Mouse (Mus musculus): ENCODE results near the gene Selenow. TPM values are rescaled to one million over a fixed set of nuclear protein-coding genes. Genes with fewer than 3 reads are reported as not detected.
A peak's percentile ranks its signal among the peaks of the same experiment; 100 is the strongest.

The Selenow gene
- 944 and 965 TPM in 2 replicates for polyA plus RNA-seq (2014; fragmentation: Nextera tagmentation; extraction: Ambion mirVana)

- Histone ChIP-seq H3K27ac (ENCODE audit: low read depth, low read length) (peak within 1 kb of the TSS; percentile 63), H3K4me3 (ENCODE audit: low read depth, low read length) (peak within 1 kb of the TSS; percentile 61), H3K4me1 (replicated peaks; ENCODE audit: control insufficient read depth, insufficient read depth, low read length) (peaks cover 12% of the 10 kb centered on the region), H3K27me3 (ENCODE audit: control insufficient read depth, insufficient read depth, low read length) (no peaks in the 10 kb centered on the region), H3K9ac (ENCODE audit: low read length) (peak within 1 kb of the TSS; percentile 81), H3K36me3 (ENCODE audit: control insufficient read depth, insufficient read depth, low read length) (peaks cover 11% of the 10 kb centered on the region), H3K4me2 (ENCODE audit: low read depth, low read length, severe bottlenecking) (peak within 1 kb of the TSS; percentile 72), H3K9me3 (ENCODE audit: control insufficient read depth, low read length) (no peaks in the 10 kb centered on the region)
- DNase-seq (ENCODE audit: low spot score), result peak; percentile 94
- peak; percentile 94 for ATAC-seq (replicated peaks; ENCODE audit: low FRiP score)
- WGBS, result under 1% methylated on average over 33 of the region's 33 CpGs
These were observed at the start of gene Selenow for GRCm38 (mm10) chr7:15922220-15922773. Selenow (minus strand) TSS chr7:15922402.

DNA sequence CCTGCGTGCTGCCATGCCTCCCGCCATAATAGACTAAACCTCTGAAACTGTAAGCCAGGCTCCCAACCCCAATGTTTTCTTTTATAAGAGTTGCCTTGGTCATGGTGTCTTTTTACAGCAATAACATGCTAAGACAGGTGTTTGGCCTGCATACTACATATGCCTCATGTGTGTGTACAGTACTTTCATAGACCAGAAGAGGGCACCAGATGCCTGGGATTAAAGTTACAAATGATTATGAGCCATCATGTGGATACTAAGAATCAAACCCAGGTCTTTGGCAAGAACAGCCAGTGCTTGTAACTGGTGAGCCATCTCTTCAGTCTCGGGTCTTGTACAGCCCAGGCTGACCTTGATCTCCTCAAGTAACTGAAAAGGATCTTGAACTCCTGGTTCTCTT, 47.5 kb upstream of the Selenow start:
- H3K4me1 ChIP-seq (replicated peaks; ENCODE audit: control insufficient read depth, insufficient read depth, low read length), result no peaks in the 10 kb centered on the region
- H3K27me3 ChIP-seq (ENCODE audit: control insufficient read depth, insufficient read depth, low read length), result no peaks in the 10 kb centered on the region
- DNase-seq (ENCODE audit: low spot score), result no peak
- no peak overlapping the region for H3K4me2 ChIP-seq (ENCODE audit: low read depth, low read length, severe bottlenecking)
- no peak for ATAC-seq (replicated peaks; ENCODE audit: low FRiP score)
- no peak overlapping the region for H3K4me3 ChIP-seq (ENCODE audit: low read depth, low read length)
- H3K27ac ChIP-seq (ENCODE audit: low read depth, low read length), result no peak overlapping the region
- H3K36me3 ChIP-seq (ENCODE audit: control insufficient read depth, insufficient read depth, low read length), result peaks cover 12% of the 10 kb centered on the region; the same call in 1 of the 2 replicates
- no peaks in the 10 kb centered on the region for H3K9me3 ChIP-seq (ENCODE audit: control insufficient read depth, low read length)
- H3K9ac ChIP-seq (ENCODE audit: low read length), result no peak overlapping the region
- WGBS, result 88% methylated on average over 3 of the region's 3 CpGs

- H3K9ac ChIP-seq (ENCODE audit: low read length), result no peak overlapping the region
- no peak overlapping the region for H3K27ac ChIP-seq (ENCODE audit: low read depth, low read length)
- no peak overlapping the region for H3K4me3 ChIP-seq (ENCODE audit: low read depth, low read length)
- ATAC-seq (replicated peaks; ENCODE audit: low FRiP score) (no peak), DNase-seq (ENCODE audit: low spot score) (no peak)
- no peaks in the 10 kb centered on the region for H3K4me1 ChIP-seq (replicated peaks; ENCODE audit: control insufficient read depth, insufficient read depth, low read length)
- H3K9me3 ChIP-seq (ENCODE audit: control insufficient read depth, low read length), result no peaks in the 10 kb centered on the region
- H3K4me2 ChIP-seq (ENCODE audit: low read depth, low read length, severe bottlenecking), result no peak overlapping the region
- H3K36me3 ChIP-seq (ENCODE audit: control insufficient read depth, insufficient read depth, low read length), result peaks cover 9% of the 10 kb centered on the region; the same call in 1 of the 2 replicates
- WGBS, result 90% methylated on average over 8 of the region's 8 CpGs
- H3K27me3 ChIP-seq (ENCODE audit: control insufficient read depth, insufficient read depth, low read length), result no peaks in the 10 kb centered on the region
These were observed 46.1 kb upstream of the Selenow start for GRCm38 (mm10) chr7:15968322-15968721.

DNA sequence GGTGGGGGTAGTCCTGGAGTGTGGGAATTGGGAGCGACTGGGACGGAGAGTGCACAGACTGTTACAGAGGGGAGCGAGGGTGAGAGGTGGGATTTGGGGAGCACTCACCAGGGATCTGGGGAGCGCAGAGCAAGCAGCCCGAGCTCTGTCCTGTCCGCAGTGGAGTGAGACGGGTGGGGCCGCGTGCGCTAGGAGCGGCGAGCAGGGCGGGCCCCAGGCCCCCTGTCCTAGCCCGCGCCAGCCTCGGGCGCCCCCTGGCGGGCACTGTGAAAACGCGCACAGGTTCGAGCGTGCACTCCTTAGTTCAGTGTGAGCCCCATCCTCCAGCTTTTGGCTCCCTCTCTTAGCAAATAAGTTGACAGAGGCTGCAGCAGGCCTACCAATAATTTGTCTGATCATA, 45.1 kb upstream of the Selenow start, which contains the start of gene Ehd2:
Gene Ehd2, minus strand, starts transcription at position 256 of the 400 bp plus-strand sequence.
- Histone ChIP-seq H3K9ac (ENCODE audit: low read length) (peak within 1 kb of the TSS; percentile 59), H3K9me3 (ENCODE audit: control insufficient read depth, low read length) (no peaks in the 10 kb centered on the region)
- peak; percentile 88 for ATAC-seq (replicated peaks; ENCODE audit: low FRiP score)

DNA sequence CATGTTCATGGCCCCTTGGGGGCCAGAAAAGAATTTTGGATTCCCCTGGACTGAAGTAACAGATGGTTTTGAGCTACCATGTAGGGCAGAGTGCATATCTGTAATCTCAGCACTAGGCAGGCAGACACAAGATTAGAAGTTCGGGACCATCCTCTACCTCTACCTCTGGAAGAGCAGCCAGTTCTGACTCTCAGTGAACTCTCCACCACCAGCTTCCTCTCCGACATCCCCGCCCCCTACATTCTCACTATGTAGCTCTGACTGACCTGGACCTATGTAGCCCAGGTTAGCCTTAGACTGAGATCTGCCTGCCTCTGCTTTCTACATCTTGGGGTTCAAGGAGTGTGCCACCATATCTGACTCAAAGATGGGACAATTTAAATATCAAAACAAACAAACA, 44.3 kb upstream of the Selenow start:
- no peaks in the 10 kb centered on the region for H3K9me3 ChIP-seq (ENCODE audit: control insufficient read depth, low read length)
- H3K4me1 ChIP-seq (replicated peaks; ENCODE audit: control insufficient read depth, insufficient read depth, low read length), result no peaks in the 10 kb centered on the region
- 74% methylated on average over 3 of the region's 3 CpGs for WGBS
- H3K36me3 ChIP-seq (ENCODE audit: control insufficient read depth, insufficient read depth, low read length), result no peaks in the 10 kb centered on the region
- DNase-seq (ENCODE audit: low spot score) (no peak), ATAC-seq (replicated peaks; ENCODE audit: low FRiP score) (no peak)
- H3K27me3 ChIP-seq (ENCODE audit: control insufficient read depth, insufficient read depth, low read length), result no peaks in the 10 kb centered on the region
- H3K9ac ChIP-seq (ENCODE audit: low read length), result no peak overlapping the region
- H3K4me3 ChIP-seq (ENCODE audit: low read depth, low read length), result no peak overlapping the region
- no peak overlapping the region for H3K27ac ChIP-seq (ENCODE audit: low read depth, low read length)
- no peak overlapping the region for H3K4me2 ChIP-seq (ENCODE audit: low read depth, low read length, severe bottlenecking)

More for the DNA sequence above, 45.1 kb upstream of the Selenow start, which contains the start of gene Ehd2:
- Histone ChIP-seq H3K4me1 (replicated peaks; ENCODE audit: control insufficient read depth, insufficient read depth, low read length) (no peaks in the 10 kb centered on the region), H3K27me3 (ENCODE audit: control insufficient read depth, insufficient read depth, low read length) (no peaks in the 10 kb centered on the region), H3K27ac (ENCODE audit: low read depth, low read length) (no peak within 1 kb of the TSS), H3K36me3 (ENCODE audit: control insufficient read depth, insufficient read depth, low read length) (peaks cover 5% of the 10 kb centered on the region; the same call in 1 of the 2 replicates), H3K4me3 (ENCODE audit: low read depth, low read length) (peak within 1 kb of the TSS; percentile 33), H3K4me2 (ENCODE audit: low read depth, low read length, severe bottlenecking) (peak within 1 kb of the TSS; percentile 55)
- 0% methylated on average over 22 of the region's 22 CpGs for WGBS
- peak; percentile 84 for DNase-seq (ENCODE audit: low spot score)

- no peak overlapping the region for H3K4me2 ChIP-seq (ENCODE audit: low read depth, low read length, severe bottlenecking)
- H3K36me3 ChIP-seq (ENCODE audit: control insufficient read depth, insufficient read depth, low read length), result no peaks in the 10 kb centered on the region
- WGBS, result 87% methylated on average over 32 of the region's 32 CpGs
- H3K4me1 ChIP-seq (replicated peaks; ENCODE audit: control insufficient read depth, insufficient read depth, low read length), result no peaks in the 10 kb centered on the region
- no peak overlapping the region for H3K4me3 ChIP-seq (ENCODE audit: low read depth, low read length)
- no peak overlapping the region for H3K27ac ChIP-seq (ENCODE audit: low read depth, low read length)
- no peak overlapping the region for H3K9ac ChIP-seq (ENCODE audit: low read length)
- ATAC-seq (replicated peaks; ENCODE audit: low FRiP score) (no peak), DNase-seq (ENCODE audit: low spot score) (no peak)
- no peaks in the 10 kb centered on the region for H3K27me3 ChIP-seq (ENCODE audit: control insufficient read depth, insufficient read depth, low read length)
- H3K9me3 ChIP-seq (ENCODE audit: control insufficient read depth, low read length), result no peaks in the 10 kb centered on the region
These were observed 41.8 kb upstream of the Selenow start for GRCm38 (mm10) chr7:15963798-15964652.

DNA sequence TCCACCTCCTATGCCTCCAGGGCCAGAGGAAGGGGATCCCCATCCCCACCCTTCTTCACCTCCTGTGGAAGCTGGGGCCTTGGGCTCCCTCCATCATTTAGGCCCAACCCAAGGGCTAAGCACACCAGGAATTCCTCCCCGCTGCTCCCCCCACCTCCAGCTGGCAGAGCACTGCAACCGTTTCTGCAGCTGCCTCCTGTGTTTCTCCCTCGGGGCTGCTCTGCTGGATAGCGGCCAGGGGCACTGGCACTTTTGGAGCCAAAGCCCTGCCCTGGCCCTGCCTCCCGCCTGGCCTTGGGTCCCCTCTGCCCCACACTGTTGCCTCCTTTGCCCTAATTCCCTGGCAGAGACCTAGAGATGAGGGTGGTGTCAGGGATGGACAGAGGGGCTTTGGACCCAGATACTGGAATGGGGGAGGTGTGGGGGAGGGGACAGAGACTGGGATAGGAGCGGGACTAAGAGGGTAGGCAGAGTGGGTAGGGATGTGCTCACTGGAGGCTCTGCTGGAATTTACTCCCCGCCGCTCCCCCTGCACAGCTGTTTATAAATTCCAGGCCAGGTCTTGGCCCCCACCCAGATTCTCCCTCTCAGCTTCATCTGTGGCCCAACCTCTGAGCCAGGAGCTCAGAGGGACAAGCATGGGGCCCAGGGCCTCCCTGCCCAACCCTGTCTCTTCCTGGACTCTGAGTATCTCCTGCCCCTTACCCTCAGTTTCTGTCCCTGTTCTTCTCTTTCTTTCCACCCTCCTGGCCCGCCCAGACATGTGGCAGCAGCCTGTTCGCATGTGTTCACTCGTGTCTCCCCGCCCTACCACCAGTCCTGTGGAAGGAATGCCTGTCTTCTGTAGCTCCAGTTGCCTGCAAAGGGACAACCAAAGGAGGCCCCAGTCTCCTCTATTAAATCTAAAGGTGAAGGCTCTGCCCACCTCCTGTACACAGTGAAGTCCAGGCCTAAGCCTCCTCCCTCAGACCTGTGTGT, 40.4 kb upstream of the Selenow start:
- no peak for ATAC-seq (replicated peaks; ENCODE audit: low FRiP score)
- H3K9ac ChIP-seq (ENCODE audit: low read length), result no peak overlapping the region
- no peak overlapping the region for H3K4me2 ChIP-seq (ENCODE audit: low read depth, low read length, severe bottlenecking)
- no peak for DNase-seq (ENCODE audit: low spot score)
- no peak overlapping the region for H3K27ac ChIP-seq (ENCODE audit: low read depth, low read length)
- H3K36me3 ChIP-seq (ENCODE audit: control insufficient read depth, insufficient read depth, low read length), result no peaks in the 10 kb centered on the region
- H3K4me1 ChIP-seq (replicated peaks; ENCODE audit: control insufficient read depth, insufficient read depth, low read length), result no peaks in the 10 kb centered on the region
- WGBS, result 37% methylated on average over 12 of the region's 12 CpGs
- no peak overlapping the region for H3K4me3 ChIP-seq (ENCODE audit: low read depth, low read length)
- H3K27me3 ChIP-seq (ENCODE audit: control insufficient read depth, insufficient read depth, low read length), result no peaks in the 10 kb centered on the region
- H3K9me3 ChIP-seq (ENCODE audit: control insufficient read depth, low read length), result no peaks in the 10 kb centered on the region

DNA sequence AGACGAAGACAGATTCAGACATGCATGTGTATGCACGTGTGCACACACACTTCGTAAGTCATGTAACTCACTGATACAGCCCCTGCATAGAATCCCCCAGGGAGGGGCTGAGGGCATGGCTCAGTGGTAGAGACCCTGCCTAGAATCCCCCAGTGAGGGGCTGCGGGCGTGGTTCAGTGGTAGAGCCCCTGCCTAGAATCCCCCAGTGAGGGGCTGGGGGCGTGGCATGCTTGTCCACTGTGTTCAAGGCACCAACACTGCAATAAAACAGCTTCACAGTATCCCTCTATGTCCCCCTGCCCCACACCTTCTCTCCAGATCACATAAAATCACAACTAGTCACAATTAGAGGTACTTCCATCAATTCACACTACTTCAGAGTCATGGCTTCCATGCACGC, 39.6 kb upstream of the Selenow start:
- no peak overlapping the region for H3K27ac ChIP-seq (ENCODE audit: low read depth, low read length)
- no peak for DNase-seq (ENCODE audit: low spot score)
- no peaks in the 10 kb centered on the region for H3K27me3 ChIP-seq (ENCODE audit: control insufficient read depth, insufficient read depth, low read length)
- 87% methylated on average over 7 of the region's 7 CpGs for WGBS
- no peak overlapping the region for H3K9ac ChIP-seq (ENCODE audit: low read length)
- no peak overlapping the region for H3K4me3 ChIP-seq (ENCODE audit: low read depth, low read length)
- no peaks in the 10 kb centered on the region for H3K36me3 ChIP-seq (ENCODE audit: control insufficient read depth, insufficient read depth, low read length)
- H3K9me3 ChIP-seq (ENCODE audit: control insufficient read depth, low read length), result no peaks in the 10 kb centered on the region
- no peak overlapping the region for H3K4me2 ChIP-seq (ENCODE audit: low read depth, low read length, severe bottlenecking)
- H3K4me1 ChIP-seq (replicated peaks; ENCODE audit: control insufficient read depth, insufficient read depth, low read length), result no peaks in the 10 kb centered on the region
- no peak for ATAC-seq (replicated peaks; ENCODE audit: low FRiP score)
